Mouse (Mus musculus): ENCODE data around the gene Gria2.

The Gria2 gene

DNA sequence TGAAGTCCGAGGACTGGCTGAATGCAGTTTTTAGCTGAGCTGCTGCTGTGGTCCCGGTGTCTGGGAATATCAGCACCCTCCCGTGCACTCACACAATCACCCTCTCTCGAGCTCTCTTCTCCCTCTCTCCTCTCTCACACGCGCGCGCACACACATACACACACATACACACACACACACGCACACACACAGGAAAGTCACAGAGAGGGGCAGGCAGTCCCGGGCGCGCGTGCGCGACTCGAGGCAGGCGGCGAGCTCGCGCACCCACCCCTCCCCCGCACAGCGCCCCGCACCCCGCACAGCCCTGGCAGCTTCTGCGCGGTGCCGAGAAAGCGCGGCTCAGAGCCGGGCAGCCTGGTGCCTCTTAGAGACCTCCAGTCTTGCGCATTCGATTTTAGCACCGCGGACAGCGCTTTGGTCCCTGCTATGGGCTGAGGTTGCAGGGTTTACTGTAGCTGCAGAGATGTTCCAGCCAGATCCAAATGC is at the start of gene Gria2:
TSS of gene Gria2 (minus strand) at position 240 of the 486 bp plus-strand sequence.
- peak in 1 of 2 experiments; percentile 36 for DNase-seq

- DNase-seq = no peak
Measured at GRCm38 (mm10) chr3:80850947-80851346, 48.3 kb upstream of the Gria2 start.

DNA sequence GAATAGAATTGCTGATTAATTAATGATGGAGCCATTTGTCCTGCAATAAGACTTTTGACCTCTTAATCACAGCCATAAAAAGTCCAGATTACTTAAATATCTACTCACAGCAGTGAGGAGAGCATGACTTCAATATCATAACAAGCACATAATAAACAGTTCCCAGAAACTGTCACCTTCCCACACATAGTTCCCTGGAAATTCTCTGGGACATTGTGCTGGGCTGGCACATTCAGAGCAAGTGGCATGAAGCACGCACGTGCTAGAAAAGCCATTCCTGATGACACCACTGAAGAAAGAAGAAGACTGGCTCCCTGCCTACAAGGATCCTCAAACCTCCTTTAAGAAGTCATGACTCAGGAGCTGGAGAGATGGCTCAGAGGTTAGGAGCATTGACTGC is 43.0 kb upstream of the Gria2 start:
- DNase-seq = no peak

DNA sequence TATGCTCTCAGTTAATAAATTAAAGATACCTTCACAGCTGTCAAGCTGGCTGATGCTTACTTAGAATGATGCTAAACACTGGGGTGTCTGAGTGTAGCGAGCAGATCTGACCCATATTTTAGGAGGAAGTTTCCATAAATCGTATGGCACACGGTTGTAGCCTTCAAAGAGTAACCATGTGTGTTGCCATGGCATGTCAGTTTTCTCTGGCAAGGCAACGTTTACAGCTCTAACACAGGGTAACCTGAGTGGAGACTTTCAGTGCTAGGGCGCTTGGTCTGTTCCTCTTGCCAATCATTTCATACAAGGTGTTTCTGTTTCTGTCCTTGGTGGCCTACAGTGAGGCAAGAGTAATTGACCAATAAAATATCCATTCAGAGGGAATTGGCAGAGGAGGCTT is 37.2 kb upstream of the Gria2 start:
- no peak for DNase-seq

GRCm38 (mm10) chr3:80837583-80837982 is 34.9 kb upstream of the Gria2 start:
- DNase-seq = no peak

DNA sequence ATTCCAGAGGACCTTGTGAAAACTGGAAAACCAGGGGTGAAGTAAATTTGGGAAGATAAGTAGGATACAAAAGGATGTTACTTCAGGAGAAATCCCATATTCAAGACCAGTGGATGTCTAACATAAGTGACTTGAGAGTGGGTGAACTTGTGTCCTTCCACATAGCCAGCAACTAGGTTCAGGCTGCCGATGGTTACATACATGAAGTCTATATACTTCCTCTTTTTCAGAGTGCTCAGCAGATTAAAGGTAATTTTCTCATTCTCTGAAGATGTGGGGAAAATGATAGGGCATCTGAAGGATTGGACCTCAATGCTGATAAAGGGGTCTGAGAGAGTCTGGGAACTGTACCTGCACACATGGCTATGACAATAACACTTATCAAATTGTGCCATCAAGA is 21.3 kb upstream of the Gria2 start:
- DNase-seq = no peak

- no peak for DNase-seq
Measured at GRCm38 (mm10) chr3:80818619-80819018, 16.0 kb upstream of the Gria2 start.

DNA sequence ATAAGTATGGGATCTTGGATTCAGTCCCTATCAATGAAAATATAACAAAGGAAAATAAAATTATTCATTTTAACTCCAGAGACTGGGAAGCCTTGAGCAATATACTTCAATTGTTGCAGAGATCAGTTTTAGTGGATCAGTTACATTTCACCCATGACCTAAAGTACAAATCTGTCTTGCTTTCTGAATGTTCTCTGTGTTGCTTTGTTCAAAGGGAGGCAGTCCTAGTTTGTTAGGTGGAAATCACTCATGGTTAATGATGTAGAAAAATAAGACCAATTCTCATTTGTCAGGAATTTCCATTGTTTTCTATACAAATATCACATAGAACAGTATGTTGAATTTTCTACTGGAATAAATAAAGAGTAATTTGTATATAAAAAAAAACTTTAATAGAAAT is 11.1 kb upstream of the Gria2 start:
- DNase-seq = no peak

GRCm38 (mm10) chr3:80812237-80812636 is 9.6 kb upstream of the Gria2 start:
- DNase-seq = no peak

GRCm38 (mm10) chr3:80805327-80805726 is 2.7 kb upstream of the Gria2 start:
- no peak for DNase-seq

DNA sequence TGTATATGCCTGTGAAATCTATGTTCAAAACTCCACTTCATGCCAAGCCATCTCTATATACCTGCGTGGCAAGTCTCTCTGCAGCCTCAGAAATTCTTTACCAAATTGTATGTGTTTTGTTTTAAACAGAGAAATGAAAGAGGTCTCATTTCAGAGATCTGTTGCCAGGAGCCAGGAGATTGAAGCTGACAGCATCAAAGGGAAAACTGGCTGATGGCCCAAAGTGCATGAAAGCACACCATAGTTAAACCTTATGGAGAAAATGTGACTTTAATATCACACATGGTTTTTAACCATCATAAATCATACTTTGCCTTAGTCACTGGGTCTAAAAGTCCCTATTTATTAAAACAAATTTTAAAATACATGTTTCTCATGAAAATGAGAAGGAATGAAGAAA is 1.2 kb upstream of the Gria2 start:
- DNase-seq = no peak

GRCm38 (mm10) chr3:80803211-80803610 is 576 bp upstream of the Gria2 start:
- no peak for DNase-seq

- DNase-seq = no peak
Measured at GRCm38 (mm10) chr3:80801827-80802310, 766 bp downstream of the Gria2 start.

DNA sequence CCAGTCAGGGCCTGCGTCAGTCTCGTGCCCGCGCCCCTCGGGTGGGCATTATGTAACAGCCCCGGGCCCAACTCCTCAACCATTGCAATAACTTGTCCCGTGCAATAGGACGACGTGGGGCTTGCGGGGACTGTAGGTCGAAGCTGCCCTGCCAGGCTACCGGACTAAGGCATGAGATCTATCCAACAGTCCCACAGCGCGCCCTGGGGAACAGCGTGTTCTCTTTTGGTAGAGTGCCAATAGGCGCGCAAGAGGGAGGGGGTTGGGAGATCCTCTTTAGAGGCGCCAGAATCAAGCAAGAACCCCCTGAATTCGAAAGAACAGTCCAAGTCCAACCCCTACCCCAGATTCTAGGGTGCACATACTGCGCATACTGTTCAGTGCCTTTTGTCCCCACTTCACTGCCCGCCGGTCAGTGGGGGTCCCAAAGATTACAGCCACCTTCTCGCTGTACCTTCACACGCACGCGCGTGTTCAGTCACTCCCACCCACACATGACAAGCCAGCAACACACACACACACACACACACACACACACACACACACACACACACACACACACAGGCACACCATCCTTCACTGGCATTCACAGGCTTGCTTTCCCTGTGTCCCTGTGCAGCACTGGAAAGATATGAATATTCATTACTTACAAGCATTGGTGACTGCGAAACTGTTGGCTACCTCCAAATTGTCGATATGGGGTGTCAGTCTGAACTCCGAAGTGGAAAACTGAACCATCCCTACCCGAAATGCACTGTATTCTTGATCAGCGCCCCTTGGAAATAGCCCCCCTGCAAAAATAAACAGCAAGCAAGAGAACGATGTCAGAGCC is 1.4 kb downstream of the Gria2 start:
- no peak for DNase-seq

- no peak for DNase-seq
Measured at GRCm38 (mm10) chr3:80800299-80800994, 2.2 kb downstream of the Gria2 start.

- no peak for DNase-seq
Measured at GRCm38 (mm10) chr3:80797935-80798334, 4.7 kb downstream of the Gria2 start.

DNA sequence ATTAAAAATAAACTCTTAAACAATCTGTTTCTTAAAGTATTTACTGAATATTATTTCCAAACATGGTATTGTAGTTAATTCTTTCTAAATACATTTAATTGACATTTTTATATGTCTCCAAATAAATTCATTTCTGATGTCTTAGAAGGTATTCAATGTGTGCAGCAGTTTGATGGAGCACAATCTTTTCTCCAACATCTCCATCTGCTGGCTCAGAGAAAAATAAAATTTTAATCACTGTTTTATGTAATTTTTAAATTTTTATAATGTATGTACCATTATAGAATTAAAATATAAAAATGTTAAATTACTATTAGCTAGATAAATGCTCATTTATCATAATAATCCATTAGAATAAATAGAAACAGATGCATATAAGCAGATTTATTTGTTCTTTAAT is 5.9 kb downstream of the Gria2 start:
- DNase-seq = no peak

- DNase-seq = no peak
Measured at GRCm38 (mm10) chr3:80795284-80795683, 7.4 kb downstream of the Gria2 start.

DNA sequence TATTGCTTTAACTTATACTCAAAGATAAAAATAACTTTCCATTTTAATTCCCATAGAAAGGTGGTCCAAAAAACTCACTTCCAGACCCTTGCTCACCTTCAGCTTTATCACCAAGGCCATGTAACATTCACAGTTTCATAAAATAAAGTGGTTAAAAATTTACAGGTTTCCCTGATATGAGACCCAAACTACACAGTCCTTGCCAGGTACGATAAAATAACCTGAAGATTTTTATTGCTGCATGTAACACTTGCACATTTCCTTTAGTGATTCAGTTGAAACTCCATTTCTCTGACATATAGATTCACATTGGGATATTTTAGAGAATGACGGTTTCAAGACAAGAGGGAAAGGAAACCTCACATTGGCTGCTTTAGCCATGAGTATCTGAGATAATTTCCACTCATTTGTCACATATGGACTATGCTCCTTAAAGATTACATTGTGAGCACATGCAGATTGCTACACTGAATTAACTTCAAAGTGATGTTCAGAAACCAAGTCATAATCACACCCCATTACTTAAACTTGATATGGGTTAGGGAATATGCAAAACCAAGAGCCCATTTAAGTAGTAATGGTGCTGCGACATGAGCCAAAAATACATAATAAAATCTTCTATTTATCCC is 15.4 kb downstream of the Gria2 start:
- DNase-seq = no peak

DNA sequence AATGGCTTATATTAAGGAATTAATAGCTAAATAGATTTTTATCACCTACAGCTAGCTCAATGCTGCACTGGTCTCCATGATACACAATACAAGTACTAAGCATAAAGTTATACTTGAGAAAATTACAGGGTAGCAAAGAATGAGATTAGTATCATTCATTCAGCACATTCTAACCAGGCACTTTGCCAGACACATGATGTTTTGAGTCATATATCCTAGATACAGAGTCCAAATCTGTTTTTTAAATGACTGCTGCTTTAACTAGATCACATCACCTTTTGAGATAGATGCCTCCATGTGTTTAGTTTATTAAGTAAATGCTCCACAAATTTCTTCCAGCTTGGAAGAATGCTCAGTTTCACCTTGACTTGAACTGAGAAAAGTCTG is 21.5 kb downstream of the Gria2 start:
- no peak for DNase-seq

DNA sequence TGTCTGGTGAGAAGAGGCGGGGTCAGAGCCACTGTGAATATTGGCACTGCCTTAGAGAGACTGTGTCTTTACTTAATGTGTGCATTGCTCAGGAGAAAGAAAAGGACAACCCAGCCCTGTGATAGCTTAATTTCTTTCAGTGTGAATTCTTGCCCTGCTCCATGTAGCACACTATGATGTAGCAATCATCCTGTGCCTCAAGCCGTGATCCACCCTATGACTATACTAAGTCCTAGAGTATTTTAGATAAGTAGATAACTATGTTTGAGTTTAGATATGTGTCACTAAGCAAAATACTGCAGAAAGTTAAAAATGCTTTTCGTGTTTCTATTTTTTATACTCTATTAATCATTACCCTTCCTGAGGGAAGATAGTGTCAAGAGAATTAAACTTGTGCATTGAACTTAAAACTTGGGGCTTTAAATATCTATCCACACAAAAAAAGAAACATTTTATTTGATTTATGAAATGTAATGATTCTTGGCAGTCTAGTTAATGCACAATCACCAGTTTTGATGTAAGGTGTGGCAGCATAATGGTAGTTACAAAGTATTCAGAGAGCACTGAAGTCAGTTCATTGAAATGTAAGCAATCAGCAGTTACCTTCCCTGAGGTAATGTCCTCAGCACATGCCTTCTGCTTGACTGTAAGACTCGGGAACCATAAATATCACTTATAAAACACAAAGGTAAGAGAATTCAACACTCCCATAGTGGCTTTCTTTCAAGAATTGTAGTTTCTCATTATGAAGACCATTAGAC is 22.1 kb downstream of the Gria2 start:
- DNase-seq = no peak

DNA sequence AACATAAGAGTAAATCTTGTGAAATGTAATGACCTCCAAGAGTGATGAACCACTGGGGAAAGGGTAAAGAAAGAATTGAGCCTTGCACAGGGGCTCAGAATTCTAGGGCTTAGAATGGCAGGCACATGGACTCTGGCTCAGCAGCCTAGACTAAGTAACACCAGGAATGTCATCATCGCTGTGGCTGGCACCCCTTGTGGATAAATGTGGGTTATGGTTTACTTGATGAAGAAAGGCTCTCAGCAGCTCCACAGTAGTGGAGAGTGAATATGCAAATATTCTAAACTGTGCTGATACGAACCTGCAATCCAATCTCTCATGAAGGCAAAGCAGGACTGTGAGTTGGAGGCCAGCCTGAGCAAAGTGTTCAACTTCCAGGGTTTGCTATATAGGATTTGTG is 26.0 kb downstream of the Gria2 start:
- no peak for DNase-seq

DNA sequence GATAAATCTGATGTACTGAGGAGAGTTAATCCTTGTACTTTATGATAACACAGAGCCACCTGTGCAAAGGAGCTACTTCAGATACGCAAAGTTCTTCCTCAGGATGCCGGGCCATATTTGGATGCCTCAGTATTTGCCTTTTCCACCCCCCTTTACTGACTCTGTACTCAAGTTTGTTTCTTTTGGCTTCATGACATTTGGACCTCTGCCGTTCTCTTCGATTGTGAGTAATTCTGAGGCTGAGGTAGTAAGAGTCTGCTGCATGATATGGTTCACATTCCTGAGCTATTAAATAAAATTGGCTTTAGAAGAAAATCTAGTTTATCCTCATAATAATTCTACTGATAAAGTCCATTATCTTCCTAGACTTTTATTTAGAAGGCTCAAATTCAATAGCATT is 26.7 kb downstream of the Gria2 start:
- DNase-seq = no peak

Measured in kidney, adult 8-10 months (tissue).